Mouse (Mus musculus): ENCODE data around the gene Vmn1r68. TPM values are rescaled to one million over a fixed set of nuclear protein-coding genes. Genes with fewer than 3 reads are reported as not detected.
A peak's percentile ranks its signal among the peaks of the same experiment; 100 is the strongest.

The Vmn1r68 gene
- total RNA-seq (2021): not detected
- long read RNA-seq, experiment 1: 0 reads
- long read RNA-seq, experiment 2: 0 reads

GRCm38 (mm10) chr7:10558385-10558784 lies at the start of gene Vmn1r68:
Vmn1r68 (minus strand) TSS chr7:10558485.
- no peak for DNase-seq (ENCODE audit: low spot score)

DNA sequence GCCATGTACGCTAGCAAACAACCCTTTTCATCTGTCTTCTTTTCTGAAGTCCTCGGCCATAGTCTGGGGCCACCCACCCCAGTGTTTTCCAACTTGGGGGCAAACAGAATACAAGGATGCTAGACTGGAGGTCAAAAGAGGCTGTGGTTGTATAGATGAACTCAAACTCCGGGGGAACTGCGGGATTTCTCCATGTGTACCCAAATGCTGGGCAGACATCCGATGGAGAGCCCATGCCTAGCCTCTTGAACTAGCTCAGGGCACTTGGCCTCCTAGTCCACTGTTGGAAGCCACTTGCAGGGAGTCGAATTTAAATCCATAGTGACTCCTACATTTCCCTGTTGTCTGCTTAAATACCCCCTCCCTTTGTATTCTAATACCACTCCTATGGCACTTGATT lies 62.7 kb downstream of the Vmn1r68 start:
- no peak for DNase-seq (ENCODE audit: low spot score)

GRCm38 (mm10) chr7:10494786-10495521 lies 63.3 kb downstream of the Vmn1r68 start, which contains the start of gene Zik1:
Zik1 (minus strand) TSS chr7:10495394.
- DNase-seq (ENCODE audit: low spot score): peak; percentile 51

- no peak for DNase-seq (ENCODE audit: low spot score)
Observed at GRCm38 (mm10) chr7:10480588-10481233, 77.6 kb downstream of the Vmn1r68 start.

DNA sequence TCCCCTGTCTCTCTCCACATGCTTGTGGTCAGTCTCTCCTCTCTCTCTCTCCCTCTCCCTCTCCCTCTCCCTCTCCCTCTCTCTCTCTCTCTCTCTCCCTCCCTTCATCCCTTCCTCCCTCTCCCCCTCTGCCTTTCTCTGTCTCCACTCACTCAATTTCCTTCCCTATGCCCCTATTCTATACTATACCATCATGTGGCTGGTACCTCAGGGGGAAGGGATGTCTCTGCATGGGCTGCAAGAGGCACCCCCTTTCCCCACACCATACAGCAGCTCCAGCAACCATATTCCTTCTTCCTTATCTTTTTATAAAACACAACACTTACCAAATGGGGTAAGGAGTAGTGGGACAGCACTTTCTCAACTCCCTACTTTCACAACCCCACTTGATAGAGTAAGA lies 78.5 kb downstream of the Vmn1r68 start:
- no peak for DNase-seq (ENCODE audit: low spot score)

GRCm38 (mm10) chr7:10458166-10458565 lies 100.1 kb downstream of the Vmn1r68 start:
- no peak for DNase-seq (ENCODE audit: low spot score)

Other genes starting within 250 kb of the Vmn1r68 start
- gene Vmn1r67, start 115.2 kb downstream of the Vmn1r68 start, total RNA-seq (2021): not detected
- gene Zik1, start 63.1 kb downstream of the Vmn1r68 start, total RNA-seq (2021): 1 to 10 TPM; 1.1 to 1.3 TPM
- gene Vmn1r69, start 55.2 kb upstream of the Vmn1r68 start, total RNA-seq (2021): not detected
- gene Vmn1r70, start 73.0 kb upstream of the Vmn1r68 start, total RNA-seq (2021): not detected
- not detected for gene Nlrp4b, start 129.3 kb upstream of the Vmn1r68 start, total RNA-seq (2021)
- gene Vmn1r71, start 195.9 kb upstream of the Vmn1r68 start, total RNA-seq (2021): not detected

Measured in gastrocnemius, adult 18-20 months (tissue).